Mouse (Mus musculus): ENCODE results near the gene Supt5. TPM values are rescaled to one million over a fixed set of nuclear protein-coding genes. Genes with fewer than 3 reads are reported as not detected.

Gene Supt5
- total and polyA plus RNA-seq, 3 experiments, result 66.0 to 448 (median 156) TPM

- Histone ChIP-seq H3K9me3 (replicated peaks; ENCODE audit: insufficient read depth, low read length) (no peaks in the 10 kb centered on the region), H3K27me3 (ENCODE audit: control insufficient read depth in 1 of 2, insufficient read depth in 2 of 2, low read length in 2 of 2) (no peaks in the 10 kb centered on the region), H3K79me2 (ENCODE audit: control insufficient read depth, insufficient read depth, low read length, poor library complexity) (no peaks in the 10 kb centered on the region), H3K4me3 (ENCODE audit: control insufficient read depth in 1 of 2, insufficient read depth in 1 of 2, low read depth in 2 of 2, low read length in 2 of 2) (no peak overlapping the region), H3K4me1 (ENCODE audit: control insufficient read depth in 1 of 2, insufficient read depth in 2 of 2, low read length in 2 of 2) (no peaks in the 10 kb centered on the region), H3K36me3 (ENCODE audit: control insufficient read depth in 1 of 2, insufficient read depth in 2 of 2, low read length in 2 of 2) (no peaks in the 10 kb centered on the region), H3K9ac (ENCODE audit: control insufficient read depth, low read depth, low read length, poor library complexity, severe bottlenecking) (no peak overlapping the region), H3K27ac (ENCODE audit: control insufficient read depth, low read depth, low read length) (no peak overlapping the region)
- DNase-seq (ENCODE audit: low read depth, low spot score), result no peak
- TF ChIP-seq ZKSCAN1 (IDR thresholded peaks at IDR 0.05; ENCODE audit: low read depth, low read length) (no peak), RAD21 (IDR thresholded peaks at IDR 0.05; ENCODE audit: low read depth, low read length) (no peak), TAL1 (IDR thresholded peaks at IDR 0.05; ENCODE audit: low read length) (no peak), TBP (IDR thresholded peaks at IDR 0.05; ENCODE audit: low read depth, low read length) (no peak), ELF1 (IDR thresholded peaks at IDR 0.05; ENCODE audit: low read depth, low read length) (no peak), KAT2A (conservative IDR thresholded peaks at IDR 0.05; ENCODE audit: low read depth, low read length) (no peak), E2F4 (IDR thresholded peaks at IDR 0.05; ENCODE audit: borderline replicate concordance, low read depth, low read length) (no peak), POLR2AphosphoS5 (IDR thresholded peaks at IDR 0.05; ENCODE audit: borderline replicate concordance, low read depth, low read length) (no peak), BHLHE40 (IDR thresholded peaks at IDR 0.05; ENCODE audit: borderline replicate concordance, low read depth, low read length) (no peak), SMC3 (IDR thresholded peaks at IDR 0.05; ENCODE audit: low read depth, low read length) (no peak), POLR2A (IDR thresholded peaks at IDR 0.05; ENCODE audit: control insufficient read depth in 1 of 2, insufficient read depth in 1 of 2, low read depth in 1 of 2, low read length in 2 of 2, poor library complexity in 1 of 2) (no peak), ZMIZ1 (IDR thresholded peaks at IDR 0.05; ENCODE audit: low read depth, low read length) (no peak), MAZ (IDR thresholded peaks at IDR 0.05; ENCODE audit: low read depth, low read length) (no peak)
These were observed 44.1 kb downstream of the Supt5 start for GRCm38 (mm10) chr7:28294481-28294880.

GRCm38 (mm10) chr7:28290638-28291590 is 47.6 kb downstream of the Supt5 start, which contains the start of gene Selenov:
Gene Selenov, minus strand, starts transcription at chr7:28291186.
- no peak within 1 kb of the TSS for H3K4me3 ChIP-seq (ENCODE audit: control insufficient read depth in 1 of 2, insufficient read depth in 1 of 2, low read depth in 2 of 2, low read length in 2 of 2)
- H3K79me2 ChIP-seq (ENCODE audit: control insufficient read depth, insufficient read depth, low read length, poor library complexity), result no peaks in the 10 kb centered on the region
- TF ChIP-seq USF1 (IDR thresholded peaks at IDR 0.05; ENCODE audit: low read depth, low read length) (no peak), SMC3 (IDR thresholded peaks at IDR 0.05; ENCODE audit: low read depth, low read length) (no peak), POLR2A (IDR thresholded peaks at IDR 0.05; ENCODE audit: control insufficient read depth in 1 of 2, insufficient read depth in 1 of 2, low read depth in 1 of 2, low read length in 2 of 2, poor library complexity in 1 of 2) (no peak), BHLHE40 (IDR thresholded peaks at IDR 0.05; ENCODE audit: borderline replicate concordance, low read depth, low read length) (no peak), CHD1 (IDR thresholded peaks at IDR 0.05; ENCODE audit: low read depth, low read length) (no peak)
- no peak within 1 kb of the TSS for H3K9ac ChIP-seq (ENCODE audit: control insufficient read depth, low read depth, low read length, poor library complexity, severe bottlenecking)
- DNase-seq (ENCODE audit: low read depth, low spot score), result no peak
- no peaks in the 10 kb centered on the region for H3K4me1 ChIP-seq (ENCODE audit: control insufficient read depth in 1 of 2, insufficient read depth in 2 of 2, low read length in 2 of 2)
- H3K27ac ChIP-seq (ENCODE audit: control insufficient read depth, low read depth, low read length), result no peak within 1 kb of the TSS
- H3K36me3 ChIP-seq (ENCODE audit: control insufficient read depth in 1 of 2, insufficient read depth in 2 of 2, low read length in 2 of 2), result no peaks in the 10 kb centered on the region
- no peaks in the 10 kb centered on the region for H3K9me3 ChIP-seq (replicated peaks; ENCODE audit: insufficient read depth, low read length)
- no peaks in the 10 kb centered on the region for H3K27me3 ChIP-seq (ENCODE audit: control insufficient read depth in 1 of 2, insufficient read depth in 2 of 2, low read length in 2 of 2)

All from MEL (cell line).